Mouse (Mus musculus): ENCODE data around the gene Prr23a3. TPM values are rescaled to one million over a fixed set of nuclear protein-coding genes. Genes with fewer than 3 reads are reported as not detected.

Prr23a3 gene
- total RNA-seq (2023; ENCODE audit: inconsistent age), result not detected in 4 replicates

GRCm38 (mm10) chr9:98864571-98864970 lies at the start of gene Prr23a3:
Prr23a3 (plus strand) TSS chr9:98864767.

GRCm38 (mm10) chr9:98842117-98842516 lies 22.4 kb upstream of the Prr23a3 start, which contains the start of gene Prr23a1:
Prr23a1 (plus strand) TSS chr9:98842503.

GRCm38 (mm10) chr9:98856210-98856609 lies 8.4 kb upstream of the Prr23a3 start, which contains the start of gene Prr23a2:
Prr23a2 (plus strand) TSS chr9:98856494.

GRCm38 (mm10) chr9:98902819-98903218 lies 38.3 kb downstream of the Prr23a3 start, which contains the start of gene 7420426K07Rik:
7420426K07Rik (plus strand) TSS chr9:98903119.

Other genes with a start within 250 kb of the Prr23a3 start
- not detected in 4 replicates for gene Prr23a1, start 22.3 kb upstream of the Prr23a3 start, total RNA-seq (2023; ENCODE audit: inconsistent age)
- not detected in 4 replicates for gene Prr23a2, start 8.3 kb upstream of the Prr23a3 start, total RNA-seq (2023; ENCODE audit: inconsistent age)
- not detected in 4 replicates for gene 7420426K07Rik, start 38.4 kb downstream of the Prr23a3 start, total RNA-seq (2023; ENCODE audit: inconsistent age)
- gene Foxl2, start 90.5 kb downstream of the Prr23a3 start, total RNA-seq (2023; ENCODE audit: inconsistent age), result not detected in 4 replicates
- gene Faim, start 121.6 kb downstream of the Prr23a3 start, total RNA-seq (2023; ENCODE audit: inconsistent age), result 26.3 to 37.0 TPM (median 33.4 TPM) in 4 replicates
- not detected in 4 replicates for gene Gm1123, start 170.9 kb downstream of the Prr23a3 start, total RNA-seq (2023; ENCODE audit: inconsistent age)